Mouse (Mus musculus): Measurements from ENCODE around the gene Ccl6. TPM values are rescaled to one million over a fixed set of nuclear protein-coding genes. Genes with fewer than 3 reads are reported as not detected.

The Ccl6 gene
- total and polyA plus RNA-seq, 3 experiments = 0.30 to 1.2 (median 0.93) TPM

DNA sequence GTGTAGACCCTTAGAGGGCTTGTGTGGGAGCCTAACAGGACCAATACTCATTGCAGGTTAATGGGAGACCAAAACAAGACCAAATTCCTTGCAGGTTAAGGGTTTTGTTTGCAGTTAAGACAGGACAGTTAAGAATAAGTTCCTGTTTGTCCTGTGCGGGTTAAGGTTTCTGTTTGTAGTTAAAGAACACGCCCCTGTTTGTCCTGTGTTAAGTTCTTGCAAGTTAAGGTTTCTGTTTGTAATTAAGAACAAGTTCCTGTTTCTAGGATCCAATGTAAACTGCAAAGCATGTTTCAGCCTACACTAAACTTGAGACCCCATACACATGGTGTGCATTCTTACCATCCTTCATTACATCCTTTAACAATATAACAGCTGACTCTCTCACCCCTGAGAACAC is 22.7 kb downstream of the Ccl6 start:
- Histone ChIP-seq H3K4me2 (ENCODE audit: insufficient read depth, low read depth, poor library complexity, severe bottlenecking) (no peak overlapping the region), H3K9ac (ENCODE audit: insufficient read depth, low read depth) (no peak overlapping the region), H3K4me1 (ENCODE audit: control insufficient read depth in 1 of 2, insufficient read depth in 2 of 2) (peaks cover 16 to 20% of the 10 kb centered on the region in 2 experiments), H3K4me3 (replicated peaks in 1 of 3; ENCODE audit: low read depth in 2 of 3, low read length in 2 of 3, poor library complexity in 1 of 3) (no peak overlapping the region), H3K27ac (ENCODE audit: insufficient read depth, low read depth) (no peak overlapping the region), H3K36me3 (replicated peaks in 1 of 2; ENCODE audit: control insufficient read depth in 1 of 2, insufficient read depth in 1 of 2, low read length in 1 of 2) (no peaks in the 10 kb centered on the region), H3K27me3 (replicated peaks) (peaks cover 3% of the 10 kb centered on the region), H3K9me3 (replicated peaks; ENCODE audit: low read length) (no peaks in the 10 kb centered on the region), H3K79me2 (replicated peaks; ENCODE audit: control insufficient read depth, extremely low read depth, insufficient read depth, poor library complexity, severe bottlenecking) (no peaks in the 10 kb centered on the region)
- no peak for TF ChIP-seq SIN3A (IDR thresholded peaks at IDR 0.05; ENCODE audit: low read length)
- TF ChIP-seq EP300 (IDR thresholded peaks at IDR 0.05; ENCODE audit: low read length) = no peak
- TF ChIP-seq BHLHE40 (IDR thresholded peaks at IDR 0.05; ENCODE audit: low read depth, low read length) = no peak
- TF ChIP-seq JUN (IDR thresholded peaks at IDR 0.05; ENCODE audit: insufficient read depth, low read depth, low read length) = no peak
- TF ChIP-seq MAFK (IDR thresholded peaks at IDR 0.05; ENCODE audit: insufficient replicate concordance, low read length) = no peak
- TF ChIP-seq MEF2A (IDR thresholded peaks at IDR 0.05; ENCODE audit: borderline replicate concordance, low read depth, low read length) = no peak
- dilution Hi-C loops (cut with MboI; ENCODE audit: extremely low pct_ligation_motif_present, extremely low pct_unique_long_range_greater_than_20kb, low sequenced_read_pairs) (no loop called here), in situ Hi-C loops (cut with MboI; ENCODE audit: low pct_ligation_motif_present, low pct_unique_long_range_greater_than_20kb, low sequenced_read_pairs) (loop anchor here (25.0 kb wide), 1 partner anchor 367 kb away; the partner anchor contains the start of gene Ddx52)
- DNase-seq (ENCODE audit: extremely low read depth) = no peak

- H3K27me3 ChIP-seq (replicated peaks) = peaks cover 3% of the 10 kb centered on the region
- no peak for DNase-seq (ENCODE audit: extremely low read depth)
- TF ChIP-seq TCF12 (IDR thresholded peaks at IDR 0.05; ENCODE audit: low read depth, low read length) (no peak), RAD21 (IDR thresholded peaks at IDR 0.05; ENCODE audit: low read depth, low read length) (no peak), USF1 (IDR thresholded peaks at IDR 0.05; ENCODE audit: low read depth, low read length) (no peak), BHLHE40 (IDR thresholded peaks at IDR 0.05; ENCODE audit: low read depth, low read length) (no peak), EP300 (IDR thresholded peaks at IDR 0.05; ENCODE audit: low read length) (no peak), USF2 (conservative IDR thresholded peaks at IDR 0.05; ENCODE audit: low read depth, low read length) (no peak)
- no peak overlapping the region for H3K9ac ChIP-seq (ENCODE audit: insufficient read depth, low read depth)
- no peak overlapping the region for H3K4me3 ChIP-seq (replicated peaks in 1 of 3; ENCODE audit: low read depth in 2 of 3, low read length in 2 of 3, poor library complexity in 1 of 3)
- no peak overlapping the region for H3K27ac ChIP-seq (ENCODE audit: insufficient read depth, low read depth)
- peaks cover 16 to 20% of the 10 kb centered on the region in 2 experiments for H3K4me1 ChIP-seq (ENCODE audit: control insufficient read depth in 1 of 2, insufficient read depth in 2 of 2)
- in situ Hi-C loops (cut with MboI; ENCODE audit: low pct_ligation_motif_present, low pct_unique_long_range_greater_than_20kb, low sequenced_read_pairs) = loop anchor here (10.0 to 25.0 kb wide), 2 partner anchors 176 to 368 kb away; partner anchors contain the start of genes Ddx52 and Wfdc21
- dilution Hi-C loops (cut with MboI; ENCODE audit: extremely low pct_ligation_motif_present, extremely low pct_unique_long_range_greater_than_20kb, low sequenced_read_pairs) = no loop called here
- no peaks in the 10 kb centered on the region for H3K36me3 ChIP-seq (replicated peaks in 1 of 2; ENCODE audit: control insufficient read depth in 1 of 2, insufficient read depth in 1 of 2, low read length in 1 of 2)
- no peaks in the 10 kb centered on the region for H3K79me2 ChIP-seq (replicated peaks; ENCODE audit: control insufficient read depth, extremely low read depth, insufficient read depth, poor library complexity, severe bottlenecking)
- no peaks in the 10 kb centered on the region for H3K9me3 ChIP-seq (replicated peaks; ENCODE audit: low read length)
- H3K4me2 ChIP-seq (ENCODE audit: insufficient read depth, low read depth, poor library complexity, severe bottlenecking) = no peak overlapping the region
Measured at GRCm38 (mm10) chr11:83569249-83569648, 23.6 kb downstream of the Ccl6 start.

DNA sequence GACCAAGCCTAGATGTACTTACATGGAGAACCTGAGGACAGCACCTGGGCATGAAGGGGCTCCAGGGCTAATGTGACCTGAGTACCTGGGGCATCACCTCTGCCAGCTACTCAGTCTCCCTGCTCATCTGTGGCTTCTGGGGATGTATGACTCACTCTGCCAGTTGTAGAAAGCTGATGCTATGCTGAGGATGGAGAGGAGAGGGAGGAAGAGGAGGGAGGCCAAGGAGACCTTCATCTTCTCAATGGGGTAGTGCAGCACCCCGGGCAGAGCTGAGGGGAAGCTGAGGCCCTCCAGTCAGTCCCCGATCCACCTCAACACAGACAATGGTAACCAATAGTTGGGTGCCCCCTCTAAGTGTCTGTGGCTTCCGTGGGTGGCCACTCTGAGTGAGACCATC is 24.1 kb downstream of the Ccl6 start:
- no peak overlapping the region for H3K4me2 ChIP-seq (ENCODE audit: insufficient read depth, low read depth, poor library complexity, severe bottlenecking)
- in situ Hi-C loops (cut with MboI; ENCODE audit: low pct_ligation_motif_present, low pct_unique_long_range_greater_than_20kb, low sequenced_read_pairs) (loop anchor here (10.0 to 25.0 kb wide), 2 partner anchors 176 to 369 kb away; partner anchors contain the start of genes Ddx52 and Wfdc21), dilution Hi-C loops (cut with MboI; ENCODE audit: extremely low pct_ligation_motif_present, extremely low pct_unique_long_range_greater_than_20kb, low sequenced_read_pairs) (no loop called here)
- H3K9me3 ChIP-seq (replicated peaks; ENCODE audit: low read length) = no peaks in the 10 kb centered on the region
- H3K9ac ChIP-seq (ENCODE audit: insufficient read depth, low read depth) = no peak overlapping the region
- no peak overlapping the region for H3K27ac ChIP-seq (ENCODE audit: insufficient read depth, low read depth)
- no peaks in the 10 kb centered on the region for H3K36me3 ChIP-seq (replicated peaks in 1 of 2; ENCODE audit: control insufficient read depth in 1 of 2, insufficient read depth in 1 of 2, low read length in 1 of 2)
- H3K79me2 ChIP-seq (replicated peaks; ENCODE audit: control insufficient read depth, extremely low read depth, insufficient read depth, poor library complexity, severe bottlenecking) = no peaks in the 10 kb centered on the region
- H3K4me3 ChIP-seq (replicated peaks in 1 of 3; ENCODE audit: low read depth in 2 of 3, low read length in 2 of 3, poor library complexity in 1 of 3) = no peak overlapping the region
- peaks cover 3% of the 10 kb centered on the region for H3K27me3 ChIP-seq (replicated peaks)
- TF ChIP-seq EP300 (IDR thresholded peaks at IDR 0.05; ENCODE audit: low read length) = no peak
- no peak for TF ChIP-seq TCF12 (IDR thresholded peaks at IDR 0.05; ENCODE audit: low read depth, low read length)
- no peak for TF ChIP-seq BHLHE40 (IDR thresholded peaks at IDR 0.05; ENCODE audit: low read depth, low read length)
- no peak for TF ChIP-seq IRF4 (IDR thresholded peaks at IDR 0.05; ENCODE audit: low read depth, low read length)
- TF ChIP-seq NRF1 (IDR thresholded peaks at IDR 0.05; ENCODE audit: low read depth, low read length) = no peak
- no peak for TF ChIP-seq UBTF (IDR thresholded peaks at IDR 0.05; ENCODE audit: low read depth, low read length)
- no peak for TF ChIP-seq JUND (conservative IDR thresholded peaks at IDR 0.05; ENCODE audit: low read depth, low read length)
- no peak for TF ChIP-seq MYC (IDR thresholded peaks at IDR 0.05; ENCODE audit: low read depth, low read length)
- TF ChIP-seq TBP (conservative IDR thresholded peaks at IDR 0.05; ENCODE audit: low read depth, low read length) = no peak
- TF ChIP-seq ZC3H11A (IDR thresholded peaks at IDR 0.05; ENCODE audit: low read depth, low read length) = no peak
- no peak for TF ChIP-seq RAD21 (IDR thresholded peaks at IDR 0.05; ENCODE audit: low read depth, low read length)
- DNase-seq (ENCODE audit: extremely low read depth) = no peak
- peaks cover 16 to 22% of the 10 kb centered on the region in 2 experiments for H3K4me1 ChIP-seq (ENCODE audit: control insufficient read depth in 1 of 2, insufficient read depth in 2 of 2)

Data from CH12.LX (cell line).